Mouse (Mus musculus): ENCODE measurements around the gene A030005K14Rik. TPM values are rescaled to one million over a fixed set of nuclear protein-coding genes. Genes with fewer than 3 reads are reported as not detected.

The A030005K14Rik gene
- polyA plus RNA-seq (2017; shearing (Covaris generic)): not detected

DNA sequence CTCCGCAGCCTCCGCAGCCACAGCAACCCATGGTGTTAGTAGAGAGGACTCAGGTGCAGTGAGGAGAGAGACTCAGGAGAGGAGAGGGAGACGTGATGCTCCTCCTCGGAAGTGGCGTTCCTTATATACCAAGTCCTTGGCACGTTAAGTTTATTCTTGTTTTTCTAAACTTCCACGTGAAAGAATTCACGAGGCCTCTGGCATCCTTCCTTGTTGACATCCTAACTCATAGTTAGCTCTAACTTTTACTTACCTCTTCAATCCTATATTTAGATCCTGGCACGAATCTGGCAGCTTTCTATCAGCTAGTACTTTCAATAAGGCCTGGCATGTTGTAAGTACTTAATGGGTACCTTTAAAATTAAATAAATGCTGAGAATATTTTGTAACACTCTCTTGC, at the start of gene A030005K14Rik:
Gene A030005K14Rik, minus strand, starts transcription at position 101 of the 400 bp plus-strand sequence.
- ATAC-seq: no peak

- ATAC-seq: no peak
These were observed 48.3 kb upstream of the A030005K14Rik start for GRCm38 (mm10) chr1:83107410-83107978.

GRCm38 (mm10) chr1:83105464-83105863, 46.3 kb upstream of the A030005K14Rik start:
- ATAC-seq: no peak

GRCm38 (mm10) chr1:83101891-83102290, 42.7 kb upstream of the A030005K14Rik start:
- ATAC-seq: no peak

- no peak for ATAC-seq
These were observed 40.5 kb upstream of the A030005K14Rik start for GRCm38 (mm10) chr1:83099580-83100137.

DNA sequence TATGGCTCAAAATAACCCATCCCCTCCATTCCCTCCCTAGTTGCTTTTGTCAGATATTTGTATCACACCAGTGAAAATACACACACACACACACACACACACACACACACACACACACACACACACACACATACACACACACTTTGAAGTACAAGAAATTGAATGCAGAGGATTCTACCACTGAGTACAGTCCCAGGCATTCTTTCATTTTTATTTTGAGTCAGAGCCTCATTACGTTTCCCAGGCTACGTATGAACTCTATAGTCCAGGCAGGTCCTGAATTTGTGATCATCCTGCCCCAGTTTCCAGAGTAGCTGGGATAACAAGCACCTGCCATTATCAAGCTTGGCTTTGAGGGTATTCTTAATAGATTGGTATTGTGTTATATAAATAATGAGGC, 40.0 kb upstream of the A030005K14Rik start:
- no peak for ATAC-seq

- no peak for ATAC-seq
These were observed 37.8 kb upstream of the A030005K14Rik start for GRCm38 (mm10) chr1:83096935-83097334.

DNA sequence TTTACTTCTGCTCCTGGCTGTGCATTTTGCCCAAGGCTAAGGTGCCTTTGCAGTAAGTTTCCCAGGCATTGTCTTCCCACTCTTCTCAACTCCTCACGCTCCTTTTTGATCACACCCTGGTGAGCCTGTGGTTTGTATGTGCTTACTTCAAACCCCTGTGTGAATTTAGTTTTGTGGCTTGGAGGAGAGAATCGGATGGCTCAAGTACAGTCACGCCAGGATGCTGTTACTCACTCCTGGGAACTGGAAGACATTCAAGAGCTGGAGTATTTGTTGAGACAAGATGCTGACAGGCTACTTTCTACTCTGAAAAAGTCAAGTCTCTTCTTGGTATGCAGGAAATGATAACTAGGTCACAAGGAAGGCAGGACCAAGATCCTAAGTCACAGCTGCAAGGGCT, 32.1 kb upstream of the A030005K14Rik start:
- ATAC-seq: no peak

DNA sequence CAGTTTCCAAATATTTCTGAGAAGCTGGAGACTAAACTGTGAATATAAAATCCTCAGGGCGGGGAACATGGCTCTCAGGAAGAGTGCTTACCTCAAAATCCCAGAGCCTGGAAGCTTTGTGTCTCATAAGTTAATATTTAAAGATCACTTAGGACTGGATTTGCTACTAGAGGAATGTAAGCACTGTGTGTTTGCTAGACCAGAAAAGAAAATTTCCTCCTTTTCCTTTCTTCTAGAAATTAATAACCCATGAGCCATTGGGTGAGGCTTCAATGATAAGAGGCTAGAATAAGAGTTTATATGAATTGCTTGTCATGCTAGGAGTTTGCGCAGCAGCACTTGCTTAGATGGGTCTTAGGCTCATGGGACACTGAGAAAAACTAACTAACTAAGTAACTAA, 25.6 kb upstream of the A030005K14Rik start:
- ATAC-seq: no peak

DNA sequence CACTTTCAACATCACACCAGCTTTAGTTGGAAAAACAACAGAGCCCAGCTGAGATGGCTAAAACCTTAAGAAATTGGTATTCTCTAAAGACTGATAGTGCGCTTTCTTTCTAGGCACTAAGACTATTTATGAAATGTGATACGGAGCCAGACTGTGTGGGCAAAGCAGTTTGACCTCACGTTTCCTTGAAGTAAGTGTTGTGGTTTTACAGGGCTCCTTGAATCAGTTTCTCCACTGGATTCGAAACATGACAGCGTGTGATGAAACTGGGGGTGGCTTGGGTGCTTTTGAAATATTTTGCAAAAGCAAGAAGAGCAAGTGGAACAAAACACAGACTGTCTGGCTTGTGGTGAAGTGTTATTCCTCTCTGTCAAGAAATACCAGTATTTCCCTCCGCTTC, 17.8 kb upstream of the A030005K14Rik start:
- peak; percentile 60 for ATAC-seq

GRCm38 (mm10) chr1:83076190-83076917, 17.2 kb upstream of the A030005K14Rik start:
- peak; percentile 79 for ATAC-seq

DNA sequence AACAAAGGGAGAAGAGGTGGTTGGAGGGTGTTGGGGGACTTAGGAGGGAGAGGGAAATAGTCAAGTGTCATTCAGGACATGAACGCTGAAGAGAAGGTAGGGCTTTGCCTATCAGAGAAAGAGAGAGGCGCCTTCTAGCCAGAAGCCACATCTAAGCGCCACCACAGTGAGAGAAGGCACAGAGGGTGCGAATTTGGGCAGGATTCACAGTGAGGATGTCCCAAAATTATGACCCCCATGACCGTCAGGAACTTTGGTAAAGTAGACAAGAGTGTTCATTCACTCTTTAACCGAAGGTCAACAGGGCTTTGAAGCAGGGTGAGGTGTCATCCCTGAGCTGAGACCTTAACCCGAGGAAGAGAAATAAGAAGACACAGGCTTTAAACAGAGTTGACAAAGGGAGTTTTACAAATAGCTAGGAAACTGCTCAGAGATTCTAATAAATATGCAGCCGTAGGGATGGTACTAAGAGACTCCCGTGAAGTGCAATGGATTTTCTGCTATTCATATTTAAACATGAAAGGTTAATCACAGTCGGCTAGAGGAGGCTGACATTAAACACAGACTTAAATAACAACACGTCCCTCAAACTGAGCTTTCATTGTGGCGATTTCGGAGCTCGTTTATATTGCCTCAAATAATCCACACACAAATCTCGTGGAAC, 16.5 kb upstream of the A030005K14Rik start:
- no peak for ATAC-seq

GRCm38 (mm10) chr1:83067205-83067604, 8.0 kb upstream of the A030005K14Rik start:
- no peak for ATAC-seq

GRCm38 (mm10) chr1:83066577-83066976, 7.4 kb upstream of the A030005K14Rik start:
- ATAC-seq: no peak

- peak; percentile 54 for ATAC-seq
These were observed 5.7 kb upstream of the A030005K14Rik start for GRCm38 (mm10) chr1:83064851-83065250.

- ATAC-seq: no peak
These were observed 1.5 kb upstream of the A030005K14Rik start, which contains the start of gene Krtap28-13 for GRCm38 (mm10) chr1:83060643-83061042. Krtap28-13 (plus strand) TSS chr1:83060930.

- ATAC-seq: no peak
These were observed 697 bp downstream of the A030005K14Rik start for GRCm38 (mm10) chr1:83058481-83058880.

DNA sequence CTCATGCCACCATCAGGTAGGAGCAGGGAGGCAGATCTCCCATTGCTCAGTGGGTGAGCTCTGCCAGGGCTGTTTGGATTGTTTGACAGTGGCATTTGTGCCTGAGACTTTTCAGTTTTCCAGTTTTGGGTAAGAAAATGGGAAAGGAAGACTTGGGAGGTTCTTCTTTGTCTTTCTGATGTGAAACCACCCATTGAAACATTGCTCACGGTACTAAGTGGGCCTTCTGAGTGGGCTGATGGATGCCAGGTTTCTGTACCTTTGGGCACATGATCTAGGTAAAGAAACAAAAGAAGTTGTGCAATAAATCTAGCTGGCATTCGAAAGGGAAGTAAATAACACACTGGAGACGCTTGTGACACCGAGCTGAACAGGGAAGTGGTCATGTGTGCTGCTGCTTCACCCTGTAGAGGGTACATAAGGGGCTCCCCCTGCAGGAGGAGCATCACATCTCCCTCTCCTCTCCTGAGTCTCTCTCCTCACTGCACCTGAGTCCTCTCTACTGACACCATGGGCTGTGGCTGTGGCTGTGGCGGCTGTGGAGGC, 14.2 kb downstream of the A030005K14Rik start, which contains the start of gene Gm47969:
Gene Gm47969, plus strand, starts transcription at position 51 of the 546 bp plus-strand sequence.
- ATAC-seq: no peak

GRCm38 (mm10) chr1:83042380-83042779, 16.8 kb downstream of the A030005K14Rik start, which contains the start of gene Krtap28-10:
Krtap28-10 (minus strand) TSS chr1:83042480.
- ATAC-seq: no peak

- no peak for ATAC-seq
These were observed 20.1 kb downstream of the A030005K14Rik start for GRCm38 (mm10) chr1:83039080-83039479.

GRCm38 (mm10) chr1:83038109-83038672, 21.0 kb downstream of the A030005K14Rik start, which contains the start of gene Slc19a3:
Slc19a3 (minus strand) TSS chr1:83038448.
- no peak for ATAC-seq
